Mouse (Mus musculus): Measurements from ENCODE around the gene Frmd4a.
"Not testable (repeated sequence)": the region's sequence is repeated elsewhere in the genome, so short reads cannot be mapped to it uniquely, and the experiment has no call there.

Gene Frmd4a

GRCm38 (mm10) chr2:4291671-4292070 lies 274.2 kb downstream of the Frmd4a start:
- DNase-seq: no peak

- DNase-seq: no peak
Measured at GRCm38 (mm10) chr2:4293726-4294125, 276.2 kb downstream of the Frmd4a start.

GRCm38 (mm10) chr2:4295641-4296040 lies 278.1 kb downstream of the Frmd4a start:
- no peak for DNase-seq

GRCm38 (mm10) chr2:4296881-4297280 lies 279.4 kb downstream of the Frmd4a start:
- no peak for DNase-seq

- no peak for DNase-seq
Measured at GRCm38 (mm10) chr2:4298325-4299215, 281.1 kb downstream of the Frmd4a start.

GRCm38 (mm10) chr2:4299593-4299992 lies 282.1 kb downstream of the Frmd4a start:
- DNase-seq: no peak

GRCm38 (mm10) chr2:4300383-4300811 lies 282.9 kb downstream of the Frmd4a start:
- DNase-seq: peak; percentile 28

- no peak for DNase-seq
Measured at GRCm38 (mm10) chr2:4300816-4301215, 283.3 kb downstream of the Frmd4a start.

- no peak for DNase-seq
Measured at GRCm38 (mm10) chr2:4301256-4301655, 283.7 kb downstream of the Frmd4a start.

GRCm38 (mm10) chr2:4301692-4302091 lies 284.2 kb downstream of the Frmd4a start:
- no peak for DNase-seq

- no peak for DNase-seq
Measured at GRCm38 (mm10) chr2:4302119-4302518, 284.6 kb downstream of the Frmd4a start.

GRCm38 (mm10) chr2:4307076-4307475 lies 289.6 kb downstream of the Frmd4a start:
- no peak for DNase-seq

GRCm38 (mm10) chr2:4314545-4314944 lies 297.0 kb downstream of the Frmd4a start:
- no peak for DNase-seq

- DNase-seq: peak; percentile 57
Measured at GRCm38 (mm10) chr2:4316589-4316988, 299.1 kb downstream of the Frmd4a start.

GRCm38 (mm10) chr2:4318134-4318533 lies 300.6 kb downstream of the Frmd4a start:
- DNase-seq: peak; percentile 48

GRCm38 (mm10) chr2:4326241-4327010 lies 308.9 kb downstream of the Frmd4a start:
- no peak for DNase-seq

- peak; percentile 31 for DNase-seq
Measured at GRCm38 (mm10) chr2:4327011-4327340, 309.5 kb downstream of the Frmd4a start.

GRCm38 (mm10) chr2:4332441-4332840 lies 314.9 kb downstream of the Frmd4a start:
- DNase-seq: no peak

GRCm38 (mm10) chr2:4334201-4334600 lies 316.7 kb downstream of the Frmd4a start:
- peak; percentile 66 for DNase-seq

GRCm38 (mm10) chr2:4334936-4335335 lies 317.4 kb downstream of the Frmd4a start:
- no peak for DNase-seq

GRCm38 (mm10) chr2:4335881-4336280 lies 318.4 kb downstream of the Frmd4a start:
- no peak for DNase-seq

- DNase-seq: not testable (repeated sequence)
Measured at GRCm38 (mm10) chr2:4338290-4338689, 320.8 kb downstream of the Frmd4a start.

GRCm38 (mm10) chr2:4339128-4339527 lies 321.6 kb downstream of the Frmd4a start:
- DNase-seq: peak; percentile 42

Measured in lung, postnatal 36 days (tissue).